Mouse (Mus musculus) right cerebral cortex, postnatal 36 days (tissue): Measurements from ENCODE around the gene Tgfbr1.

Experiments used
- DNase-seq, 2 experiments: peaks; one replicate each; pipeline ENCODE4 v3.0.0; 2022; ENCODE audit warnings: low spot score in 2 of 2, mixed read lengths in 1 of 2

The Tgfbr1 gene

GRCm38 (mm10) chr4:47422946-47423345, 69.9 kb downstream of the Tgfbr1 start:
- DNase-seq = no peak

- DNase-seq = no peak
Measured at GRCm38 (mm10) chr4:47424376-47424775, 71.4 kb downstream of the Tgfbr1 start.

GRCm38 (mm10) chr4:47425247-47425830, 72.3 kb downstream of the Tgfbr1 start:
- no peak for DNase-seq

- no peak for DNase-seq
Measured at GRCm38 (mm10) chr4:47427606-47428005, 74.6 kb downstream of the Tgfbr1 start.

- DNase-seq = no peak
Measured at GRCm38 (mm10) chr4:47430557-47430956, 77.5 kb downstream of the Tgfbr1 start.

DNA sequence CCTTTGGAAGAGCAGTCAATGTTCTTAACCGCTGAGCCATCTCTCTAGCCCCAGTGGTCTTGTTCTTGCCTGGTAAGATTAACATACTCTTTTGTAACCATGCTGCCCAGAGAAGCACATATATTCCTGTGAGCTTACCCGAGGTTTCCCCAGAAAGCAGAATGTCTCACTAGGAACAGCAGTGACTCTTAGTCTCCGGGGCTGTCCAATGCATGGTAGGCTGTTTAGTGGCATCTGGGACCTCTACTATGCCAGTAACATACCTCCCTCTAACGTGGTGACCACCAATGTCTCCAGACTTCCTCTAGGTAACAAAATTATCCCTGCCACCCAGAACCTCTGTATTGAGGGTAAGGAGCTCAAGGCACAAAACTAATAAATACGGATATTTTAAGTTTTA, 78.1 kb downstream of the Tgfbr1 start:
- DNase-seq = no peak

DNA sequence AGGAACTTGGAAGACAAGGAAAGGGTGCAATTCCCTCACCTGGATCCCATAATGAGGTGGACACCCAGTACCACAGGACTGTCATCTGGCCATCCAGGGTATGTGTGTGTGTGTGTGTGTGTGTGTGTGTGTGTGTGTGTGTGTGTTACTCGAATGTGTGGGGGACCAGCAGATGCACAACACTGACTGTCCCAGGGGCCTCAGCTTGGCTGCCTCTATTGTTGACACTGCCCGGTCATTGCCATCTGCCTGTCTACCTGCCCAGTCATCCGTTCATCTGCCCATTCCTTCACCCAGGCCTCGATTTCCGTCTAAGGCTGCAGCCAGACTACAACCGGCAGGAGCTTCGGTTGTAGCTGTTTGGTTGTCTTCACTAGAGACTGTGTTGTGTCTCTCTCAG, 79.7 kb downstream of the Tgfbr1 start:
- DNase-seq = no peak

DNA sequence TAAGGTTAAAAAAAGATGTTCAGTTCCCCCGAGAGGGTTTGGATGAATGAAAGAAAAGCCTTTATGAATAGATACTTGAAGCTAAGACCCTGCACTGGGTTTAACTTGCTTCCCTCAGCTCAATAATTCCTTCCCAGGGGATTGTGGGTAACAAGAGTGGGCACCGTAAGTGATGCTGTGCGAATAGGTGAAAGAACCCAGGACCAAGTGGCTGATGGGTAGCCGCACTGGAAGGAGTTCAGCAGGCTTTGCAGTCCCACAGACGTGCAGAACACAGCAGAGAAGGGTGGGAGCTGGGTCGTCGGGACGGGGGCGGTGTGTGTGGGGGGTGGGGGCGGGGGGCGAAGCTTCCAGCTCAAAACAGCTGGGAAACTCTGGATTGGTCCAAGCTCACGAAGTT, 82.1 kb downstream of the Tgfbr1 start:
- no peak for DNase-seq

GRCm38 (mm10) chr4:47435566-47436360, 82.7 kb downstream of the Tgfbr1 start:
- no peak for DNase-seq

GRCm38 (mm10) chr4:47437365-47438340, 84.6 kb downstream of the Tgfbr1 start:
- peak; percentile 83 to 85 for DNase-seq

- DNase-seq = no peak
Measured at GRCm38 (mm10) chr4:47438956-47439355, 85.9 kb downstream of the Tgfbr1 start.

GRCm38 (mm10) chr4:47440951-47441350, 87.9 kb downstream of the Tgfbr1 start:
- DNase-seq = peak; percentile 18 to 20

GRCm38 (mm10) chr4:47448526-47448925, 95.5 kb downstream of the Tgfbr1 start:
- DNase-seq = no peak

DNA sequence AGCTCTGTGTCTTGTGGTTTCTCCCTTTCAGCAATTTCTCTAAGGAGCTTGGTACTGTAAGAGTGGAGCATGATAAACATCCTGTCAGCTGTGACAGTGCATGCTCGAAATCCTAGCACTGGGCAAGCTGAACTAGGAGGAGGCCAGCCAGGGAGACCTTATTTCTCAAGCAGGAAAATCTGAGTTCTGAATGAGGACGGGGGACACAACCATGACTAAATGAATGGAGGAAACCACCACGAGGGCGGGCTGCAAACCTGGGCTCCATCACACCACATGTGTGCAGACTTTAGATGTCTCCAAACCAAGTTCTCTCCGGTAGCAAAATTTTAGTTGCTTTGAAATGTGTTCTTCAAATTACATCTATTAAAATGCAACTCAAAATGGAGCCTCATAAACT, 96.1 kb downstream of the Tgfbr1 start:
- no peak for DNase-seq

- DNase-seq = no peak
Measured at GRCm38 (mm10) chr4:47449586-47450522, 96.8 kb downstream of the Tgfbr1 start.
